Mouse (Mus musculus): ENCODE data around the gene Bnipl.

Bnipl gene

GRCm38 (mm10) chr3:95280747-95281146 lies 29.8 kb upstream of the Bnipl start:
- no peak for DNase-seq (ENCODE audit: low read depth, low spot score)

- no peak for DNase-seq (ENCODE audit: low read depth, low spot score)
Observed at GRCm38 (mm10) chr3:95277149-95277551, 26.2 kb upstream of the Bnipl start.

GRCm38 (mm10) chr3:95276428-95276934 lies 25.5 kb upstream of the Bnipl start:
- no peak for DNase-seq (ENCODE audit: low read depth, low spot score)

- DNase-seq (ENCODE audit: low read depth, low spot score) = no peak
Observed at GRCm38 (mm10) chr3:95275161-95275560, 24.2 kb upstream of the Bnipl start.

GRCm38 (mm10) chr3:95274453-95274852 lies 23.5 kb upstream of the Bnipl start:
- no peak for DNase-seq (ENCODE audit: low read depth, low spot score)

- DNase-seq (ENCODE audit: low read depth, low spot score) = no peak
Observed at GRCm38 (mm10) chr3:95273471-95273870, 22.5 kb upstream of the Bnipl start.

GRCm38 (mm10) chr3:95270766-95271364 lies 19.9 kb upstream of the Bnipl start:
- no peak for DNase-seq (ENCODE audit: low read depth, low spot score)

GRCm38 (mm10) chr3:95269789-95270188 lies 18.8 kb upstream of the Bnipl start:
- DNase-seq (ENCODE audit: low read depth, low spot score) = no peak

GRCm38 (mm10) chr3:95267855-95268254 lies 16.9 kb upstream of the Bnipl start:
- DNase-seq (ENCODE audit: low read depth, low spot score) = no peak

- no peak for DNase-seq (ENCODE audit: low read depth, low spot score)
Observed at GRCm38 (mm10) chr3:95266052-95266451, 15.1 kb upstream of the Bnipl start.

GRCm38 (mm10) chr3:95264724-95265123 lies 13.7 kb upstream of the Bnipl start:
- no peak for DNase-seq (ENCODE audit: low read depth, low spot score)

- no peak for DNase-seq (ENCODE audit: low read depth, low spot score)
Observed at GRCm38 (mm10) chr3:95263089-95263739, 12.2 kb upstream of the Bnipl start.

- DNase-seq (ENCODE audit: low read depth, low spot score) = no peak
Observed at GRCm38 (mm10) chr3:95261975-95262374, 11.0 kb upstream of the Bnipl start.

GRCm38 (mm10) chr3:95256931-95257330 lies 5.9 kb upstream of the Bnipl start:
- no peak for DNase-seq (ENCODE audit: low read depth, low spot score)

GRCm38 (mm10) chr3:95250361-95250760 lies 632 bp downstream of the Bnipl start:
- DNase-seq (ENCODE audit: low read depth, low spot score) = no peak

- DNase-seq (ENCODE audit: low read depth, low spot score) = no peak
Observed at GRCm38 (mm10) chr3:95247660-95248336, 3.2 kb downstream of the Bnipl start.

GRCm38 (mm10) chr3:95246465-95247231 lies 4.3 kb downstream of the Bnipl start:
- no peak for DNase-seq (ENCODE audit: low read depth, low spot score)

- DNase-seq (ENCODE audit: low read depth, low spot score) = no peak
Observed at GRCm38 (mm10) chr3:95243086-95243485, 7.9 kb downstream of the Bnipl start.

- DNase-seq (ENCODE audit: low read depth, low spot score) = no peak
Observed at GRCm38 (mm10) chr3:95241498-95241897, 9.5 kb downstream of the Bnipl start, which contains the start of gene Gm128. Gene Gm128 (minus strand): TSS chr3:95241598.

GRCm38 (mm10) chr3:95240900-95241299 lies 10.1 kb downstream of the Bnipl start:
- no peak for DNase-seq (ENCODE audit: low read depth, low spot score)

- no peak for DNase-seq (ENCODE audit: low read depth, low spot score)
Observed at GRCm38 (mm10) chr3:95239971-95240370, 11.0 kb downstream of the Bnipl start.

GRCm38 (mm10) chr3:95239022-95239421 lies 12.0 kb downstream of the Bnipl start:
- DNase-seq (ENCODE audit: low read depth, low spot score) = no peak

Measured in brain, embryonic 18.5 days (tissue).